Mouse (Mus musculus) hindbrain, embryonic 16.5 days (tissue): ENCODE measurements around the gene Phgdh. TPM values are rescaled to one million over a fixed set of nuclear protein-coding genes. Genes with fewer than 3 reads are reported as not detected.
"Not testable (repeated sequence)": the region's sequence is repeated elsewhere in the genome, so short reads cannot be mapped to it uniquely, and the experiment has no call there.

Experiments used
- ATAC-seq: fragments of 200-750 bp; cut with Nextera tagmentation; 2 replicates; pipeline ENCODE4 v1.8.0; 2017; ENCODE audit warnings: moderate TSS enrichment, moderate library complexity
- H3K27ac ChIP-seq: fragments of 300-500 bp; sonication (generic); 2 replicates; pipeline ENCODE4 v1.5.1; 2014; ENCODE audit warnings: low read depth, mild to moderate bottlenecking, control low read depth, low read length, moderate library complexity
- H3K27me3 ChIP-seq: fragments of 300-500 bp; sonication (generic); replicated peaks from 2 replicates; pipeline ENCODE4 v1.6.1; 2014; ENCODE audit warnings: low read length; ENCODE audit not compliant: control insufficient read depth, insufficient read depth
- H3K36me3 ChIP-seq: fragments of 300-500 bp; sonication (generic); 2 replicates; pipeline ENCODE4 v1.6.1; 2014; ENCODE audit warnings: mild to moderate bottlenecking, low read length, moderate library complexity, mixed read lengths; ENCODE audit not compliant: control insufficient read depth, insufficient read depth
- H3K4me1 ChIP-seq: fragments of 300-500 bp; sonication (generic); 2 replicates; pipeline ENCODE4 v1.6.1; 2014; ENCODE audit warnings: low read depth, low read length; ENCODE audit not compliant: control insufficient read depth, insufficient read depth
- H3K4me2 ChIP-seq: fragments of 300-500 bp; sonication (generic); 2 replicates; pipeline ENCODE4 v1.6.1; 2014; ENCODE audit warnings: mild to moderate bottlenecking, low read length, control low read depth, moderate library complexity
- H3K4me3 ChIP-seq: fragments of 300-500 bp; sonication (generic); 2 replicates; pipeline ENCODE4 v1.5.1; 2014; ENCODE audit warnings: mild to moderate bottlenecking, low read length, control low read depth, moderate library complexity
- H3K9ac ChIP-seq: fragments of 300-500 bp; sonication (generic); 2 replicates; pipeline ENCODE4 v1.6.1; 2014; ENCODE audit warnings: low read depth, mild to moderate bottlenecking, control low read depth, low read length, moderate library complexity
- H3K9me3 ChIP-seq: fragments of 300-500 bp; sonication (generic); 2 replicates; pipeline ENCODE4 v1.6.1; 2014; ENCODE audit warnings: mild to moderate bottlenecking, low read length, moderate library complexity; ENCODE audit not compliant: control insufficient read depth
- WGBS: fragments of 180-500 bp; shearing (Covaris S2); extraction: QIAGEN DNeasy Blood & Tissue Kit; methylation state at CpG from one replicate; pipeline ENCODE4 v1.1.7; 2014; 5-methylcytosine and 5-hydroxymethylcytosine counted together
- polyA plus RNA-seq: library from polyadenylated mRNA; unstranded; fragments of >200 nt; fragmentation: Nextera tagmentation; extraction: Ambion mirVana; gene quantifications from 2 replicates; pipeline ENCODE4 v1.2.1, GENCODE M21; 2015

The Phgdh gene
- polyA plus RNA-seq: 197 and 219 TPM in 2 replicates

GRCm38 (mm10) chr3:98339706-98340109 is at the start of gene Phgdh:
TSS of gene Phgdh (minus strand) at chr3:98339990.
- Histone ChIP-seq H3K4me1 (peaks cover 20% of the 10 kb centered on the region), H3K4me2 (peak within 1 kb of the TSS; percentile 99), H3K9ac (peak within 1 kb of the TSS; percentile 75), H3K27ac (peak within 1 kb of the TSS; percentile 74), H3K4me3 (peak within 1 kb of the TSS; percentile 67)
- peak; percentile 68 for ATAC-seq
- H3K36me3 ChIP-seq, H3K9me3 ChIP-seq, H3K27me3 ChIP-seq: not testable (repeated sequence)
- WGBS: 1% methylated on average over 7 of the region's 10 CpGs

- Histone ChIP-seq H3K4me2 (no peak overlapping the region), H3K4me3 (no peak overlapping the region), H3K4me1 (peaks cover 12% of the 10 kb centered on the region), H3K27me3 (no peaks in the 10 kb centered on the region), H3K9me3 (no peaks in the 10 kb centered on the region), H3K27ac (no peak overlapping the region), H3K36me3 (no peaks in the 10 kb centered on the region), H3K9ac (no peak overlapping the region)
- 0 out of 2 replicates have a peak, but pooled peaks have one; percentile 30 for ATAC-seq
- 56% methylated on average over 3 of the region's 3 CpGs for WGBS
Observed at GRCm38 (mm10) chr3:98389305-98389704, 49.5 kb upstream of the Phgdh start.

GRCm38 (mm10) chr3:98387756-98388155 is 48.0 kb upstream of the Phgdh start:
- no peaks in the 10 kb centered on the region for H3K36me3 ChIP-seq
- H3K4me1 ChIP-seq: peaks cover 23% of the 10 kb centered on the region
- H3K27me3 ChIP-seq: no peaks in the 10 kb centered on the region
- no peak overlapping the region for H3K27ac ChIP-seq
- no peak for ATAC-seq
- H3K9me3 ChIP-seq: no peaks in the 10 kb centered on the region
- H3K4me3 ChIP-seq: no peak overlapping the region
- 73% methylated on average over 7 of the region's 7 CpGs for WGBS
- no peak overlapping the region for H3K4me2 ChIP-seq
- no peak overlapping the region for H3K9ac ChIP-seq

GRCm38 (mm10) chr3:98387086-98387485 is 47.3 kb upstream of the Phgdh start:
- Histone ChIP-seq H3K9ac (no peak overlapping the region), H3K27me3 (no peaks in the 10 kb centered on the region), H3K4me3 (no peak overlapping the region), H3K4me2 (no peak overlapping the region), H3K4me1 (peaks cover 23% of the 10 kb centered on the region), H3K36me3 (no peaks in the 10 kb centered on the region), H3K27ac (no peak overlapping the region), H3K9me3 (no peaks in the 10 kb centered on the region)
- 47% methylated on average over 4 of the region's 4 CpGs for WGBS
- ATAC-seq: no peak

GRCm38 (mm10) chr3:98383024-98383790 is 43.4 kb upstream of the Phgdh start:
- Histone ChIP-seq H3K27ac (peak overlapping the region; percentile 85), H3K4me3 (peak overlapping the region; percentile 67), H3K36me3 (no peaks in the 10 kb centered on the region), H3K27me3 (no peaks in the 10 kb centered on the region), H3K9me3 (no peaks in the 10 kb centered on the region), H3K4me2 (peak overlapping the region; percentile 85), H3K9ac (peak overlapping the region; percentile 83), H3K4me1 (peaks cover 27% of the 10 kb centered on the region)
- ATAC-seq: peak; percentile 37
- 5% methylated on average over 21 of the region's 21 CpGs for WGBS

GRCm38 (mm10) chr3:98382246-98382939 is 42.6 kb upstream of the Phgdh start, which contains the start of gene Zfp697:
TSS of gene Zfp697 (plus strand) at chr3:98382461.
- Histone ChIP-seq H3K4me2 (peak within 1 kb of the TSS; percentile 85), H3K9me3 (no peaks in the 10 kb centered on the region), H3K36me3 (no peaks in the 10 kb centered on the region), H3K4me3 (peak within 1 kb of the TSS; percentile 67), H3K27ac (peak within 1 kb of the TSS; percentile 85), H3K9ac (peak within 1 kb of the TSS; percentile 83), H3K4me1 (peaks cover 25% of the 10 kb centered on the region), H3K27me3 (no peaks in the 10 kb centered on the region)
- WGBS: under 1% methylated on average over 41 of the region's 42 CpGs
- peak; percentile 96 for ATAC-seq

- WGBS: 7% methylated on average over 17 of the region's 17 CpGs
Observed at GRCm38 (mm10) chr3:98381677-98382245, 42.0 kb upstream of the Phgdh start.

GRCm38 (mm10) chr3:98379236-98379635 is 39.4 kb upstream of the Phgdh start:
- no peak overlapping the region for H3K4me3 ChIP-seq
- no peaks in the 10 kb centered on the region for H3K36me3 ChIP-seq
- H3K27me3 ChIP-seq: no peaks in the 10 kb centered on the region
- ATAC-seq: no peak
- H3K4me1 ChIP-seq: peaks cover 14% of the 10 kb centered on the region
- 12% methylated on average over 7 of the region's 7 CpGs for WGBS
- H3K27ac ChIP-seq: no peak overlapping the region
- H3K9me3 ChIP-seq: no peaks in the 10 kb centered on the region
- no peak overlapping the region for H3K9ac ChIP-seq
- no peak overlapping the region for H3K4me2 ChIP-seq

More at GRCm38 (mm10) chr3:98381677-98382245, 42.0 kb upstream of the Phgdh start:
- H3K27me3 ChIP-seq: no peaks in the 10 kb centered on the region
- peak overlapping the region; percentile 67 for H3K4me3 ChIP-seq
- H3K4me2 ChIP-seq: peak overlapping the region; percentile 85
- no peaks in the 10 kb centered on the region for H3K9me3 ChIP-seq
- H3K27ac ChIP-seq: peak overlapping the region; percentile 85
- H3K36me3 ChIP-seq: no peaks in the 10 kb centered on the region
- H3K9ac ChIP-seq: peak overlapping the region; percentile 83
- peak; percentile 48 for ATAC-seq
- H3K4me1 ChIP-seq: peaks cover 22% of the 10 kb centered on the region

GRCm38 (mm10) chr3:98378267-98378666 is 38.5 kb upstream of the Phgdh start:
- 80% methylated on average over 4 of the region's 4 CpGs for WGBS
- Histone ChIP-seq H3K36me3 (no peaks in the 10 kb centered on the region), H3K9ac (no peak overlapping the region), H3K4me1 (peaks cover 5% of the 10 kb centered on the region; the same call in 1 of the 2 replicates), H3K27ac (no peak overlapping the region), H3K4me2 (no peak overlapping the region), H3K4me3 (no peak overlapping the region), H3K9me3 (no peaks in the 10 kb centered on the region), H3K27me3 (no peaks in the 10 kb centered on the region)
- no peak for ATAC-seq
